Mouse (Mus musculus): ENCODE data around the gene Znrf1.

DNA sequence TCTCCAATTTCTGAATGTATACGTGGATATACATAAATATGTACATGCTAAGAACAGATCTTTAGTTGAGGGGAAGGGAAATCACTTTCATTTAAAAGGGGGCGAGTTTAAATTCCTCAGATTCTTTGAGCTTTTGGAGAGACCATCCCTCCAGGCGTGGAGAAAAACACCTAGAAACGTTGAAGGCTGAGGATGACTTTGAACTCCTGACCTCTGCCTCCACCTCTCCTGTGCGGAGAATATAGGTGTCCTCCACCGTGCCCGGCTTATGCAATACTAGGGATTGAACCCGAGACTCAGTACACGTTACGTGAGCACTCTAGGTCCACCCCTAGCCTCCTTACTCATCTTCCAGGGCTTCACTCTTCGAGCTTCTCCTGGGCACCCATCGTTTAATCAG is 4.7 kb upstream of the Znrf1 start:
- TF ChIP-seq POLR2A (IDR thresholded peaks at IDR 0.05; ENCODE audit: borderline replicate concordance, control insufficient read depth, low read depth, low read length) (no peak), CTCF (IDR thresholded peaks at IDR 0.05; ENCODE audit: control insufficient read depth, insufficient read depth, low read length) (no peak)
